Mouse (Mus musculus) hindbrain, embryonic 16.5 days (tissue): ENCODE results near the gene Zfp433. TPM values are rescaled to one million over a fixed set of nuclear protein-coding genes. Genes with fewer than 3 reads are reported as not detected.
"Not testable (repeated sequence)": the region's sequence is repeated elsewhere in the genome, so short reads cannot be mapped to it uniquely, and the experiment has no call there.

Source experiments
- ATAC-seq: fragments of 200-750 bp; cut with Nextera tagmentation; 2 replicates; pipeline ENCODE4 v1.8.0; 2017; ENCODE audit warnings: moderate TSS enrichment, moderate library complexity
- H3K27ac ChIP-seq: fragments of 300-500 bp; sonication (generic); 2 replicates; pipeline ENCODE4 v1.5.1; 2014; ENCODE audit warnings: low read depth, mild to moderate bottlenecking, control low read depth, low read length, moderate library complexity
- H3K27me3 ChIP-seq: fragments of 300-500 bp; sonication (generic); replicated peaks from 2 replicates; pipeline ENCODE4 v1.6.1; 2014; ENCODE audit warnings: low read length; ENCODE audit not compliant: control insufficient read depth, insufficient read depth
- H3K36me3 ChIP-seq: fragments of 300-500 bp; sonication (generic); 2 replicates; pipeline ENCODE4 v1.6.1; 2014; ENCODE audit warnings: mild to moderate bottlenecking, low read length, moderate library complexity, mixed read lengths; ENCODE audit not compliant: control insufficient read depth, insufficient read depth
- H3K4me1 ChIP-seq: fragments of 300-500 bp; sonication (generic); 2 replicates; pipeline ENCODE4 v1.6.1; 2014; ENCODE audit warnings: low read depth, low read length; ENCODE audit not compliant: control insufficient read depth, insufficient read depth
- H3K4me2 ChIP-seq: fragments of 300-500 bp; sonication (generic); 2 replicates; pipeline ENCODE4 v1.6.1; 2014; ENCODE audit warnings: mild to moderate bottlenecking, low read length, control low read depth, moderate library complexity
- H3K4me3 ChIP-seq: fragments of 300-500 bp; sonication (generic); 2 replicates; pipeline ENCODE4 v1.5.1; 2014; ENCODE audit warnings: mild to moderate bottlenecking, low read length, control low read depth, moderate library complexity
- H3K9ac ChIP-seq: fragments of 300-500 bp; sonication (generic); 2 replicates; pipeline ENCODE4 v1.6.1; 2014; ENCODE audit warnings: low read depth, mild to moderate bottlenecking, control low read depth, low read length, moderate library complexity
- H3K9me3 ChIP-seq: fragments of 300-500 bp; sonication (generic); 2 replicates; pipeline ENCODE4 v1.6.1; 2014; ENCODE audit warnings: mild to moderate bottlenecking, low read length, moderate library complexity; ENCODE audit not compliant: control insufficient read depth
- WGBS: fragments of 180-500 bp; shearing (Covaris S2); extraction: QIAGEN DNeasy Blood & Tissue Kit; methylation state at CpG from one replicate; pipeline ENCODE4 v1.1.7; 2014; 5-methylcytosine and 5-hydroxymethylcytosine counted together
- polyA plus RNA-seq: library from polyadenylated mRNA; unstranded; fragments of >200 nt; fragmentation: Nextera tagmentation; extraction: Ambion mirVana; gene quantifications from 2 replicates; pipeline ENCODE4 v1.2.1, GENCODE M21; 2015

The Zfp433 gene
- polyA plus RNA-seq: 14.4 and 16.1 TPM in 2 replicates

GRCm38 (mm10) chr10:81704531-81705301 lies at the start of gene Zfp433:
TSS of gene Zfp433 (plus strand) at chr10:81704825.
- H3K4me2 ChIP-seq, H3K27me3 ChIP-seq, H3K9ac ChIP-seq, H3K36me3 ChIP-seq, H3K27ac ChIP-seq, H3K4me3 ChIP-seq, H3K9me3 ChIP-seq, H3K4me1 ChIP-seq: not testable (repeated sequence)
- WGBS: no CpG with 5 or more reads among the region's 46 CpGs
- peak; percentile 100 for ATAC-seq

GRCm38 (mm10) chr10:81655178-81655577 lies 49.4 kb upstream of the Zfp433 start:
- WGBS: 95% methylated on average over 10 of the region's 10 CpGs
- Histone ChIP-seq H3K4me2 (no peak overlapping the region), H3K27me3 (no peaks in the 10 kb centered on the region), H3K27ac (no peak overlapping the region), H3K4me1 (peaks cover under 1% of the 10 kb centered on the region; the same call in 1 of the 2 replicates), H3K9ac (no peak overlapping the region), H3K4me3 (no peak overlapping the region), H3K9me3 (peaks cover 36% of the 10 kb centered on the region), H3K36me3 (peaks cover 31% of the 10 kb centered on the region)
- ATAC-seq: no peak

- no peak overlapping the region for H3K4me2 ChIP-seq
- WGBS: 100% methylated on average over 2 of the region's 2 CpGs
- H3K27ac ChIP-seq: no peak overlapping the region
- H3K36me3 ChIP-seq: peaks cover 31% of the 10 kb centered on the region
- H3K27me3 ChIP-seq: no peaks in the 10 kb centered on the region
- H3K9me3 ChIP-seq: peaks cover 36% of the 10 kb centered on the region
- H3K4me3 ChIP-seq: no peak overlapping the region
- H3K4me1 ChIP-seq: no peaks in the 10 kb centered on the region
- no peak for ATAC-seq
- no peak overlapping the region for H3K9ac ChIP-seq
These were observed 48.5 kb upstream of the Zfp433 start for GRCm38 (mm10) chr10:81656174-81656573.

- peak; percentile 50; the same call in 1 of the 2 replicates for ATAC-seq
- H3K27me3 ChIP-seq, H3K4me3 ChIP-seq, H3K36me3 ChIP-seq, H3K4me2 ChIP-seq, H3K9me3 ChIP-seq, H3K9ac ChIP-seq, H3K4me1 ChIP-seq, H3K27ac ChIP-seq: not testable (repeated sequence)
- WGBS: no CpG with 5 or more reads among the region's 18 CpGs
These were observed 17.5 kb upstream of the Zfp433 start for GRCm38 (mm10) chr10:81687114-81687513.

GRCm38 (mm10) chr10:81770506-81771403 lies 66.1 kb downstream of the Zfp433 start, which contains the start of gene Gm3055:
TSS of gene Gm3055 (minus strand) at chr10:81771161.
- not testable (repeated sequence) for H3K4me3 ChIP-seq, H3K4me1 ChIP-seq, H3K27ac ChIP-seq, H3K27me3 ChIP-seq, H3K9me3 ChIP-seq, H3K9ac ChIP-seq, H3K36me3 ChIP-seq, H3K4me2 ChIP-seq
- WGBS: no CpG with 5 or more reads among the region's 43 CpGs
- peak; percentile 99 for ATAC-seq

- not testable (repeated sequence) for H3K4me1 ChIP-seq, H3K27ac ChIP-seq, H3K9ac ChIP-seq, H3K36me3 ChIP-seq, H3K9me3 ChIP-seq, H3K4me3 ChIP-seq, H3K4me2 ChIP-seq, H3K27me3 ChIP-seq
- peak; percentile 56 for ATAC-seq
- no CpG with 5 or more reads among the region's 3 CpGs for WGBS
These were observed 66.8 kb downstream of the Zfp433 start for GRCm38 (mm10) chr10:81771404-81771777.

Other genes with a start within 250 kb of the Zfp433 start
- gene Nfic, start 249.2 kb upstream of the Zfp433 start, polyA plus RNA-seq: 24.5 and 34.5 TPM in 2 replicates
- gene Celf5, start 222.1 kb upstream of the Zfp433 start, polyA plus RNA-seq: 60.1 and 63.6 TPM in 2 replicates
- 68.9 and 82.7 TPM in 2 replicates for gene Ncln, start 208.4 kb upstream of the Zfp433 start, polyA plus RNA-seq
- gene S1pr4, start 204.7 kb upstream of the Zfp433 start, polyA plus RNA-seq: 0.65 and 0.79 TPM in 2 replicates
- 0.81 and 1.1 TPM in 2 replicates for gene Gna15, start 180.6 kb upstream of the Zfp433 start, polyA plus RNA-seq
- gene Gna11, start 159.6 kb upstream of the Zfp433 start, polyA plus RNA-seq: 96.0 and 104 TPM in 2 replicates
- gene Aes, start 145.3 kb upstream of the Zfp433 start, polyA plus RNA-seq: 457 and 712 TPM in 2 replicates
- 40.9 and 50.2 TPM in 2 replicates for gene Tle2, start 130.3 kb upstream of the Zfp433 start, polyA plus RNA-seq
- 9.0 and 9.2 TPM in 2 replicates for gene Tle6, start 103.8 kb upstream of the Zfp433 start, polyA plus RNA-seq
- gene BC025920, start 98.6 kb upstream of the Zfp433 start, polyA plus RNA-seq: 1.6 and 2.3 TPM in 2 replicates
- 35.8 and 46.0 TPM in 2 replicates for gene Sirt6, start 77.0 kb upstream of the Zfp433 start, polyA plus RNA-seq
- 18.2 and 19.2 TPM in 2 replicates for gene Ankrd24, start 76.3 kb upstream of the Zfp433 start, polyA plus RNA-seq
- gene Gm10778, start 55.8 kb upstream of the Zfp433 start, polyA plus RNA-seq: 6.2 and 6.6 TPM in 2 replicates
- 14.4 and 14.9 TPM in 2 replicates for gene Gm3055, start 66.3 kb downstream of the Zfp433 start, polyA plus RNA-seq
- 2.9 TPM in 2 replicates for gene Gm4767, start 107.4 kb downstream of the Zfp433 start, polyA plus RNA-seq
- gene Gm32687, start 159.1 kb downstream of the Zfp433 start, polyA plus RNA-seq: 10.8 TPM in 2 replicates
- gene Zfp781, start 225.7 kb downstream of the Zfp433 start, polyA plus RNA-seq: 4.9 and 8.3 TPM in 2 replicates